Mouse (Mus musculus) liver, adult 2 months (tissue): ENCODE results near the gene Cib3. TPM values are rescaled to one million over a fixed set of nuclear protein-coding genes. Genes with fewer than 3 reads are reported as not detected.

Experiments used
- DNase-seq: peaks from one replicate; pipeline ENCODE4 v3.0.0-alpha.2; 2011; ENCODE audit warnings: low read depth, low spot score; ENCODE audit errors: extremely low read depth
- H3K27ac ChIP-seq: fragments of 200-500 bp; replicated peaks from 2 replicates; pipeline ENCODE4 v1.5.1; 2012; ENCODE audit warnings: low read depth, mild to moderate bottlenecking, control low read depth, inconsistent platforms, low read length; ENCODE audit not compliant: insufficient read depth
- H3K27me3 ChIP-seq: fragments of 200-500 bp; 2 replicates; pipeline ENCODE4 v1.6.1; 2012; ENCODE audit warnings: mild to moderate bottlenecking, moderate library complexity, low read length, inconsistent platforms; ENCODE audit not compliant: control insufficient read depth, insufficient read depth
- H3K36me3 ChIP-seq: fragments of 200-500 bp; 2 replicates; pipeline ENCODE4 v1.6.1; 2012; ENCODE audit warnings: low read length, inconsistent platforms; ENCODE audit not compliant: control insufficient read depth, insufficient read depth
- H3K4me1 ChIP-seq: fragments of 200-500 bp; 2 replicates; pipeline ENCODE4 v1.6.1; 2011; ENCODE audit warnings: low read length; ENCODE audit not compliant: control insufficient read depth, insufficient read depth
- H3K4me3 ChIP-seq: fragments of 200-500 bp; 2 replicates; pipeline ENCODE4 v1.5.1; 2011; ENCODE audit warnings: low read depth, mild to moderate bottlenecking, control low read depth, low read length, moderate library complexity; ENCODE audit not compliant: insufficient read depth
- H3K79me2 ChIP-seq: fragments of 200-500 bp; 2 replicates; pipeline ENCODE4 v1.6.1; 2012; ENCODE audit warnings: inconsistent platforms, mild to moderate bottlenecking, low read length, moderate library complexity; ENCODE audit not compliant: control insufficient read depth, insufficient read depth
- H3K9ac ChIP-seq: fragments of 200-500 bp; 2 replicates; pipeline ENCODE4 v1.6.1; 2012; ENCODE audit warnings: low read depth, mild to moderate bottlenecking, control low read depth, inconsistent platforms, low read length
- CTCF ChIP-seq: fragments of 200-500 bp; IDR thresholded peaks from 2 replicates; pipeline ENCODE4 v1.5.1; 2011; ENCODE audit warnings: low read depth, low read length, control low read depth
- POLR2A ChIP-seq: fragments of 200-500 bp; IDR thresholded peaks from 2 replicates; pipeline ENCODE4 v1.6.1; 2011; ENCODE audit warnings: low read length, control low read depth; ENCODE audit not compliant: insufficient read depth; ENCODE audit errors: extremely low read depth
- WGBS: fragments of 180-500 bp; shearing (Covaris S2); methylation state at CpG from one replicate; pipeline ENCODE4 v1.1.7; 2018; 5-methylcytosine and 5-hydroxymethylcytosine counted together
- polyA plus RNA-seq: library from polyadenylated mRNA; depleted of rRNA; stranded (reverse); fragments of >200 nt; gene quantifications from 2 replicates; pipeline ENCODE4 v1.2.3, GENCODE M21; 2012
- total RNA-seq: library from RNA; depleted of rRNA; stranded (reverse); fragments of >200 nt; gene quantifications from 2 replicates; pipeline ENCODE4 v1.2.3, GENCODE M21; 2014

Cib3 gene
- total and polyA plus RNA-seq, 2 experiments: 1.1 to 1.5 TPM

DNA sequence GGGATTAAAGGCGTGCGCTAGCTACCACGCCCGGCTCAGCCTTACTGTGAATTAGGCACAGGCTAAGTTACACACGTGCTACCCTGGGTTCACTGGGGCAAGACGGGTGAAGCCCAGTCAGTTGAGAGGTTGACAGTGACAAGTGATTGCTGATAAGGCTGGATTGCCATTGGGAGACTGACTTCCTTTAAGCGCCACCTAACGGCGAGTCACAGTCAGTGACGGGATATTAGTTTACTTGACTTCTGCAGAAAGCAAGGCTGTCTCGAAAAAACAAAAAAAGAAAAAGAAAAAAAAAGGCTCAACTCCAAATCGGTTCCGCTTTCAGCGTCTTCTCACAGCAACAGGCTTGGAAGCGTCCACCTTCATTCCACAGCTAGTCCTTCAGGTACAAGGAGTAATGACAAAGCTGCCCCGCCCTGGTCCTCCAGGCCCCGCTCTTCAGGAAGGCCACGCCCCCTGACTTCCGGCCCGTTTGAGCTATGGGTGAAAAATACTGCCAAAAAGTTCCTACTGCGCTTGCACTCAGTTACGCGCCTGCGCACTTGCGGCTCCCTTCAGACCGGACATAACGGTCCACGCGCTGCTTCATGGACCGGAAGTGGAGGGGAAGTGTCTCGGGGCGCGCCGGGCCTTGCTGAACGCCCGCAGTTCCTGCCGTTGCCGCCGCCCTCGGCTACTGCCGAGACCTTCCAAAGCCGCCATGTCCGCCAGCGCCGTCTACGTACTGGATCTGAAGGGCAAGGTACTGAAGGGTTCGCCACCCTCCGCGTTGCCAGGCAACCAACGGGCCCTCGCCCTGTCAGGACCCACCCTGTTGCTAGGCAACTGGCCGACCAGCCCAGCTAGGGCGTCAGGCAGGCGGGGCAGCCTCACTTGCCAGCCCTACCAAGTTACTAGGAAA, 27.1 kb upstream of the Cib3 start, which contains the start of gene Ap1m1:
Ap1m1 (plus strand) TSS at position 520 of the 904 bp plus-strand sequence.
- DNase-seq: peak; percentile 95
- Histone ChIP-seq H3K4me1 (peaks cover 14% of the 10 kb centered on the region), H3K36me3 (no peaks in the 10 kb centered on the region), H3K27ac (peak within 1 kb of the TSS; percentile 68), H3K27me3 (no peaks in the 10 kb centered on the region), H3K79me2 (peaks cover 12% of the 10 kb centered on the region; the same call in 1 of the 2 replicates), H3K4me3 (peak within 1 kb of the TSS; percentile 69), H3K9ac (peak within 1 kb of the TSS; percentile 73)
- under 1% methylated on average over 54 of the region's 54 CpGs for WGBS
- TF ChIP-seq POLR2A: no peak
- TF ChIP-seq CTCF: peak; percentile 64

- WGBS: 33% methylated on average over 5 of the region's 5 CpGs
- H3K4me3 ChIP-seq: no peak overlapping the region
- H3K79me2 ChIP-seq: no peaks in the 10 kb centered on the region
- H3K36me3 ChIP-seq: peaks cover 4% of the 10 kb centered on the region; the same call in 1 of the 2 replicates
- H3K4me1 ChIP-seq: peaks cover 3% of the 10 kb centered on the region; the same call in 1 of the 2 replicates
- no peak overlapping the region for H3K27ac ChIP-seq
- no peak for TF ChIP-seq POLR2A
- TF ChIP-seq CTCF: no peak
- peak; percentile 71 for DNase-seq
- H3K9ac ChIP-seq: no peak overlapping the region
- H3K27me3 ChIP-seq: no peaks in the 10 kb centered on the region
Measured at GRCm38 (mm10) chr8:72222656-72223055, 10.0 kb upstream of the Cib3 start.

DNA sequence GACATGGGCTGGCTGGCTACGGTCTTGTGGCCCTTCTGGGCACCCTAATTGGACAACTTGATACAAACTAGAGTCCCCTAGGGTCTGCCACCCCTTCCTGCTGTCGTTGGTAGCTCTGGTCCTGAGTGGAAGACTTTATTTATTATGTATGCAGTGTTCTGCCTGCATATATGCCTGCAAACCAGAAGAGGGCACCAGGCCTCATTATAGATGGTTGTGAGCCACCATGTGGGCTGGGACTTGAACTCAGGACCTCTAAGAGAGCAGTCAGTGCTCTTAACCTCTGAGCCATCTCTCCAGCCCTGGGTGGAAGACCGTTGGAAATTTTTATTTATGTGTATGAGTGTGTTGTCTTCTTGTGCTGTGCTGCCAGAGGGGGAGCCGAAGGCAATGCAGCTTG, 8.1 kb upstream of the Cib3 start:
- H3K36me3 ChIP-seq: peaks cover 4% of the 10 kb centered on the region; the same call in 1 of the 2 replicates
- H3K79me2 ChIP-seq: no peaks in the 10 kb centered on the region
- H3K27me3 ChIP-seq: no peaks in the 10 kb centered on the region
- H3K4me1 ChIP-seq: peaks cover 8% of the 10 kb centered on the region
- H3K27ac ChIP-seq: no peak overlapping the region; the same call in 1 of the 2 replicates
- H3K9ac ChIP-seq: peak overlapping the region; percentile 15
- H3K4me3 ChIP-seq: no peak overlapping the region
- DNase-seq: peak; percentile 43
- TF ChIP-seq CTCF (no peak; the same call in 1 of the 2 replicates), POLR2A (no peak)
- 49% methylated on average over 4 of the region's 4 CpGs for WGBS

DNA sequence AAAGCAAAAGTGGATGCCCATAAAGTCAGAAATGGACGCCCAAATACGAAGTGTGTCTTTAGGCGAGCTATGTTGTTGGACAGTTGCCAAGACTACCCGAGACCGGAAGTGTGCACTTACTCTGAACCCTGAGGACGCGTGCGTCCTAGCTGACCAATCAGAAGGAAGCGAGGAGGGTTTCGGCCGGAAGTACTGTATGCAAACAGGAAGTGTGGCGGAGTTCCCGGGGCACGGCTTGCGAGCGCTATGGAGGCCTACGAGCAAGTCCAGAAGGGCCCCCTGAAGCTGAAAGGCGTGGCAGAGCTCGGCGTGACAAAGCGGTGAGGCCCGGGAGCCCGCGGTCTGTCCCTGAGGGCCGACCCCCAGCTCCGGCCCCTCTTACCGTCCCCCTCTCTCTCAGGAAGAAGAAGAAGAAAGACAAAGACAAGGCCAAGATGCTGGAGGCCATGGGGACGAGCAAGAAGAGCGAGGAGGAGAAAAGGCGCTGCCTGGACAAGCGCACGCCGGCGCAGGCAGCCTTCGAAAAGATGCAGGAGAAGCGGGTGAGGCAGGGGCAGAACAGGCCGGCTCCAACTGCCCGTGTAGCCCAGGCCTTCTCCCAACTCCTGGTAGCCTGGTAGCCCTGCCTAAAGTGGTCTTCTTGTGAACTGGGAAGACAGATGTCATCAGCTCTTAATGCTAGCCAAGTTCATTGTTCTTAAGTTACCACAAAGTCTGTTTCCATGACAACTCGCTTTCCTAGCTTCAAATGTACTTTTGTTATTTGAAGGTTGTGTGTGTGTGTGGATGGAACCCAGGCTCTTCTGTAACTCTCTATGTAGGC, 7.1 kb upstream of the Cib3 start, which contains the start of gene Fam32a:
Fam32a (plus strand) TSS at position 190 of the 823 bp plus-strand sequence.
- H3K4me1 ChIP-seq: peaks cover 8% of the 10 kb centered on the region
- no peaks in the 10 kb centered on the region for H3K79me2 ChIP-seq
- H3K27ac ChIP-seq: peak within 1 kb of the TSS; percentile 66
- 11% methylated on average over 39 of the region's 39 CpGs for WGBS
- DNase-seq: peak; percentile 91
- H3K36me3 ChIP-seq: peaks cover 4% of the 10 kb centered on the region; the same call in 1 of the 2 replicates
- H3K27me3 ChIP-seq: no peaks in the 10 kb centered on the region
- TF ChIP-seq POLR2A (peak; percentile 66), CTCF (no peak)
- peak within 1 kb of the TSS; percentile 86 for H3K9ac ChIP-seq
- peak within 1 kb of the TSS; percentile 96 for H3K4me3 ChIP-seq

GRCm38 (mm10) chr8:72218781-72219540, 6.3 kb upstream of the Cib3 start:
- H3K36me3 ChIP-seq: peaks cover under 1% of the 10 kb centered on the region; the same call in 1 of the 2 replicates
- WGBS: 69% methylated on average over 10 of the region's 10 CpGs
- no peaks in the 10 kb centered on the region for H3K27me3 ChIP-seq
- H3K79me2 ChIP-seq: no peaks in the 10 kb centered on the region
- H3K27ac ChIP-seq: no peak overlapping the region
- H3K4me1 ChIP-seq: peaks cover 8% of the 10 kb centered on the region
- no peak overlapping the region for H3K9ac ChIP-seq
- no peak for DNase-seq
- TF ChIP-seq CTCF (no peak), POLR2A (no peak)
- H3K4me3 ChIP-seq: no peak overlapping the region
